Mouse (Mus musculus): Measurements from ENCODE around the gene Srxn1. TPM values are rescaled to one million over a fixed set of nuclear protein-coding genes. Genes with fewer than 3 reads are reported as not detected.

Srxn1 gene
- polyA plus RNA-seq, 2 experiments, result 9.5 to 11.2 TPM

DNA sequence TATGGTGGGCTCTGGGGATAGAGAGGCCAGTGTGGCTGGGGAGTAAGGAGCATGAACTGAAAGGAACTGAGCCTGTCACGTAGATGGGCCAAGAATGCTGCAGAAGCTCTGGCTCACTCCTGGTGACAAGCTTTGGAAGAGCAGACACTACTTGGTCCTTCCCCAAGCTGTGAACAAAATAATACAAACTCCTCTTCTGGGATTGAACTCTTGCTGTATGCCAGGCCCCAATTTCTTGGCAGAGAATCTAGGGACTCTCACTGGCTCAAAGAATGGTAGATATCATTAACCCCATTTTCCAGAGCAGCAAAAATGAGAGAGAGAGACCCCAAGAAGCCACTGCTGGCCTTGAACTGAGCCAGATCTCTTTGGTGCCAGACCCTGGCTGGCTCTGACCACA, 36.2 kb downstream of the Srxn1 start:
- H3K36me3 ChIP-seq (ENCODE audit: control insufficient read depth, insufficient read depth, low read length), result no peaks in the 10 kb centered on the region
- ATAC-seq (ENCODE audit: low FRiP score, low read depth) (no peak), DNase-seq (ENCODE audit: low spot score) (no peak)
- peaks cover 31% of the 10 kb centered on the region for H3K27me3 ChIP-seq (ENCODE audit: control insufficient read depth, insufficient read depth, low read length)
- H3K4me2 ChIP-seq (replicated peaks; ENCODE audit: low read depth, low read length, severe bottlenecking), result peak overlapping the region; percentile 93
- no peak for TF ChIP-seq POLR2A (IDR thresholded peaks at IDR 0.05; ENCODE audit: borderline replicate concordance, extremely low read depth, insufficient read depth, insufficient read length)
- peak overlapping the region; percentile 33 for H3K4me3 ChIP-seq (replicated peaks; ENCODE audit: low read length)
- peak overlapping the region; percentile 34; the same call in 1 of the 2 replicates for H3K9ac ChIP-seq (ENCODE audit: low read depth, low read length, severe bottlenecking)
- H3K4me1 ChIP-seq (ENCODE audit: control insufficient read depth, insufficient read depth, low read length), result peaks cover 12% of the 10 kb centered on the region
- WGBS, result 47% methylated on average over 1 of the region's 1 CpGs
- no peak overlapping the region for H3K27ac ChIP-seq (replicated peaks; ENCODE audit: low read depth, low read length)
- H3K9me3 ChIP-seq (ENCODE audit: control insufficient read depth, low read length), result no peaks in the 10 kb centered on the region

- H3K9ac ChIP-seq (ENCODE audit: low read depth, low read length, severe bottlenecking), result peak overlapping the region; percentile 34; the same call in 1 of the 2 replicates
- ATAC-seq (ENCODE audit: low FRiP score, low read depth) (peak; percentile 50), DNase-seq (ENCODE audit: low spot score) (peak; percentile 52)
These were observed 36.7 kb downstream of the Srxn1 start for GRCm38 (mm10) chr2:152142046-152142445.

GRCm38 (mm10) chr2:152142571-152142970, 37.3 kb downstream of the Srxn1 start:
- WGBS, result 3% methylated on average over 9 of the region's 11 CpGs
- peak overlapping the region; percentile 93; the same call in 1 of the 2 replicates for H3K4me2 ChIP-seq (replicated peaks; ENCODE audit: low read depth, low read length, severe bottlenecking)
- ATAC-seq (ENCODE audit: low FRiP score, low read depth), result no peak
- H3K36me3 ChIP-seq (ENCODE audit: control insufficient read depth, insufficient read depth, low read length), result no peaks in the 10 kb centered on the region
- no peak overlapping the region for H3K27ac ChIP-seq (replicated peaks; ENCODE audit: low read depth, low read length)
- H3K9ac ChIP-seq (ENCODE audit: low read depth, low read length, severe bottlenecking), result no peak overlapping the region
- H3K27me3 ChIP-seq (ENCODE audit: control insufficient read depth, insufficient read depth, low read length), result peaks cover 31% of the 10 kb centered on the region
- no peak for DNase-seq (ENCODE audit: low spot score)
- peaks cover 12% of the 10 kb centered on the region for H3K4me1 ChIP-seq (ENCODE audit: control insufficient read depth, insufficient read depth, low read length)
- H3K9me3 ChIP-seq (ENCODE audit: control insufficient read depth, low read length), result no peaks in the 10 kb centered on the region
- TF ChIP-seq POLR2A (IDR thresholded peaks at IDR 0.05; ENCODE audit: borderline replicate concordance, extremely low read depth, insufficient read depth, insufficient read length), result no peak
- peak overlapping the region; percentile 33 for H3K4me3 ChIP-seq (replicated peaks; ENCODE audit: low read length)

More at GRCm38 (mm10) chr2:152142046-152142445, 36.7 kb downstream of the Srxn1 start:
- Histone ChIP-seq H3K27me3 (ENCODE audit: control insufficient read depth, insufficient read depth, low read length) (peaks cover 31% of the 10 kb centered on the region), H3K27ac (replicated peaks; ENCODE audit: low read depth, low read length) (no peak overlapping the region), H3K36me3 (ENCODE audit: control insufficient read depth, insufficient read depth, low read length) (no peaks in the 10 kb centered on the region), H3K4me3 (replicated peaks; ENCODE audit: low read length) (peak overlapping the region; percentile 33), H3K4me2 (replicated peaks; ENCODE audit: low read depth, low read length, severe bottlenecking) (peak overlapping the region; percentile 93), H3K4me1 (ENCODE audit: control insufficient read depth, insufficient read depth, low read length) (peaks cover 12% of the 10 kb centered on the region), H3K9me3 (ENCODE audit: control insufficient read depth, low read length) (no peaks in the 10 kb centered on the region)
- 1% methylated on average over 13 of the region's 13 CpGs for WGBS
- no peak for TF ChIP-seq POLR2A (IDR thresholded peaks at IDR 0.05; ENCODE audit: borderline replicate concordance, extremely low read depth, insufficient read depth, insufficient read length)

- H3K4me1 ChIP-seq (ENCODE audit: control insufficient read depth, insufficient read depth, low read length), result peaks cover 12% of the 10 kb centered on the region
- no peak within 1 kb of the TSS for H3K27ac ChIP-seq (replicated peaks; ENCODE audit: low read depth, low read length)
- under 1% methylated on average over 83 of the region's 118 CpGs for WGBS
- H3K4me3 ChIP-seq (replicated peaks; ENCODE audit: low read length), result peak within 1 kb of the TSS; percentile 51
- H3K27me3 ChIP-seq (ENCODE audit: control insufficient read depth, insufficient read depth, low read length), result peaks cover 31% of the 10 kb centered on the region
- DNase-seq (ENCODE audit: low spot score) (peak; percentile 64), ATAC-seq (ENCODE audit: low FRiP score, low read depth) (peak; percentile 83)
- H3K4me2 ChIP-seq (replicated peaks; ENCODE audit: low read depth, low read length, severe bottlenecking), result peak within 1 kb of the TSS; percentile 93
- H3K9ac ChIP-seq (ENCODE audit: low read depth, low read length, severe bottlenecking), result peak within 1 kb of the TSS; percentile 50
- no peak for TF ChIP-seq POLR2A (IDR thresholded peaks at IDR 0.05; ENCODE audit: borderline replicate concordance, extremely low read depth, insufficient read depth, insufficient read length)
- no peaks in the 10 kb centered on the region for H3K9me3 ChIP-seq (ENCODE audit: control insufficient read depth, low read length)
- H3K36me3 ChIP-seq (ENCODE audit: control insufficient read depth, insufficient read depth, low read length), result no peaks in the 10 kb centered on the region
These were observed 38.2 kb downstream of the Srxn1 start, which contains the start of gene Tcf15 for GRCm38 (mm10) chr2:152143279-152144157. Gene Tcf15, plus strand, starts transcription at chr2:152143561.

DNA sequence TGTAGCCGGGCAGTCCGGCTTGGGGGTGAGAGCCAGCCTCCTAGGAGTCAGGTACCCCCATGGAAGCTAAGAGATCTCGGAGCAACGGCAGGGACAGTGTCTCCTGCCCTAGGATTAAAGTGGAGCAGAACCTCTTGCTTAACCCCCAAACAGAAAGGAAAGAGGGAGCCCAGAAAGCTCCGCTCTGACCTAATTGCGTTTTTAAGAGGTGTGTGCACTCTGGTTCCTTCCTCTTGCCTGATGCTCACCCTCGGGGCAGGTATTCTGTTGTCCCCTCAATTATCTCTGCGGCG, 38.8 kb downstream of the Srxn1 start:
- peak overlapping the region; percentile 51 for H3K4me3 ChIP-seq (replicated peaks; ENCODE audit: low read length)
- ATAC-seq (ENCODE audit: low FRiP score, low read depth), result no peak
- no peak for DNase-seq (ENCODE audit: low spot score)
- H3K4me2 ChIP-seq (replicated peaks; ENCODE audit: low read depth, low read length, severe bottlenecking), result peak overlapping the region; percentile 93
- peaks cover 31% of the 10 kb centered on the region for H3K27me3 ChIP-seq (ENCODE audit: control insufficient read depth, insufficient read depth, low read length)
- TF ChIP-seq POLR2A (IDR thresholded peaks at IDR 0.05; ENCODE audit: borderline replicate concordance, extremely low read depth, insufficient read depth, insufficient read length), result no peak
- no peaks in the 10 kb centered on the region for H3K36me3 ChIP-seq (ENCODE audit: control insufficient read depth, insufficient read depth, low read length)
- H3K27ac ChIP-seq (replicated peaks; ENCODE audit: low read depth, low read length), result no peak overlapping the region
- WGBS, result 12% methylated on average over 9 of the region's 9 CpGs
- H3K9ac ChIP-seq (ENCODE audit: low read depth, low read length, severe bottlenecking), result peak overlapping the region; percentile 50
- H3K4me1 ChIP-seq (ENCODE audit: control insufficient read depth, insufficient read depth, low read length), result peaks cover 12% of the 10 kb centered on the region
- no peaks in the 10 kb centered on the region for H3K9me3 ChIP-seq (ENCODE audit: control insufficient read depth, low read length)
